Mouse (Mus musculus): ENCODE measurements around the gene Gm20422. TPM values are rescaled to one million over a fixed set of nuclear protein-coding genes. Genes with fewer than 3 reads are reported as not detected.

The Gm20422 gene
- polyA plus RNA-seq, 1 experiment from 2014 or later = 0.42 TPM

DNA sequence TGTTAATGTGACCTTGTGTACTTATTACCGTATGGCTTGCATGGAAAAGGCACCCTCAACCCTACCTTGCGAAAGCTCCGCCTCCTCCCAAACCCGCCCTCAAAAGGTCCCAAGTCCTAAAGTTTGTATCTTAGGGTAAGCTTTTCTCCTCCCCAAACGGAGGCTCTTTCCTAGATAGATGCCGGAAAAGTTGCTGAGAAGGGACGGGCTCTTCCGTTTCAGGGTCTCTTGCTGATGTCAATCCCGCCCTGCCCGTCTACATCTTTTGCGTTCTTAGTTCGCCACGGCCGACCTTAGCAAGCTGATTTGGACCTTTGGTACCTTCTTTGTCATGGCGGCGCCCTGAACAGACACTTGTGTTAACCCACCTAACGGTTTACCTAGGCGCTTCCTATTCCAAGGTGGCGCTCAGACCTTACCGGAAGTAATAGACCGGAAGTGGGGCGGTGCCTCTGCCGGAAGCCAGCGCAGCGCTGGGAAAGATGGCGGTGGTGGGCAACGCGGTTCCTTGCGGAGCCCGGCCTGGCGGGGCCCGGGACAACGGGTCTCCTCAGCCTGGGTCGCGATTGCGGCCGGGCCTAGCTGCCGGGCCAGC, 16.2 kb upstream of the Gm20422 start, which contains the start of the genes Atp13a1 and Zfp866:
Gene Atp13a1 (plus strand): TSS at position 391 of the 595 bp plus-strand sequence.
Gene Zfp866 (minus strand): TSS at position 406 of the 595 bp plus-strand sequence.
- H3K27me3 ChIP-seq = no peaks in the 10 kb centered on the region
- peak; percentile 93 for ATAC-seq (ENCODE audit: low FRiP score)
- H3K36me3 ChIP-seq (replicated peaks) = peaks cover 27% of the 10 kb centered on the region
- peak within 1 kb of the TSS; percentile 75 for H3K4me2 ChIP-seq
- WGBS = under 1% methylated on average over 38 of the region's 38 CpGs
- H3K27ac ChIP-seq = peak within 1 kb of the TSS; percentile 84
- peaks cover 17% of the 10 kb centered on the region for H3K4me1 ChIP-seq
- peak within 1 kb of the TSS; percentile 93 for H3K9ac ChIP-seq
- H3K4me3 ChIP-seq (replicated peaks) = peak within 1 kb of the TSS; percentile 100
- no peaks in the 10 kb centered on the region for H3K9me3 ChIP-seq

DNA sequence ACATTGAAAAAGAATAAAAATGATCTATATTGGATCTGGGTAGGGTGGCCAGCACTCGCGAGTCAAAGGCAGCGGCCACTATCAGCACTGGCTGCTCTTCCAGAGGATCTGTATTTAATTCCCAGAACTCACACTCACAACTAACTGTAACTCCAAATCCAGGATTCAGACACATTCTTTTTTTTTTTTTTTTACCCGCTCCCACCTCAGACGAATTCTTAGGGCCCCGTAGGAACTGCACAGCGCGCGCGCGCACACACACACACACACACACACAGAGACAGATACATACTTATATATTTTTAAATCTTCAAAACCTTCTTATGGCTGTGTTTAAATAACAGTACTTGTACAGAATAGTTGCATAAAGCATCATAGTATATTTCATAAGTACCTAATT, 15.7 kb upstream of the Gm20422 start:
- H3K9me3 ChIP-seq = no peaks in the 10 kb centered on the region
- peak overlapping the region; percentile 100 for H3K4me3 ChIP-seq (replicated peaks)
- ATAC-seq (ENCODE audit: low FRiP score) = peak; percentile 42
- peak overlapping the region; percentile 75 for H3K4me2 ChIP-seq
- H3K9ac ChIP-seq = peak overlapping the region; percentile 93
- no peak overlapping the region; the same call in 1 of the 2 replicates for H3K27ac ChIP-seq
- H3K27me3 ChIP-seq = no peaks in the 10 kb centered on the region
- H3K36me3 ChIP-seq (replicated peaks) = peaks cover 22% of the 10 kb centered on the region
- 40% methylated on average over 11 of the region's 11 CpGs for whole genome bisulfite sequencing
- H3K4me1 ChIP-seq = peaks cover 17% of the 10 kb centered on the region

GRCm38 (mm10) chr8:69789731-69790130, 15.0 kb upstream of the Gm20422 start:
- Histone ChIP-seq H3K4me1 (peaks cover 17% of the 10 kb centered on the region), H3K4me2 (peak overlapping the region; percentile 75; the same call in 1 of the 2 replicates), H3K36me3 (replicated peaks) (peaks cover 15% of the 10 kb centered on the region), H3K9me3 (no peaks in the 10 kb centered on the region), H3K27me3 (no peaks in the 10 kb centered on the region), H3K27ac (no peak overlapping the region), H3K4me3 (replicated peaks) (no peak overlapping the region), H3K9ac (no peak overlapping the region; the same call in 1 of the 2 replicates)
- ATAC-seq (ENCODE audit: low FRiP score) = no peak
- WGBS = 80% methylated on average over 5 of the region's 5 CpGs

DNA sequence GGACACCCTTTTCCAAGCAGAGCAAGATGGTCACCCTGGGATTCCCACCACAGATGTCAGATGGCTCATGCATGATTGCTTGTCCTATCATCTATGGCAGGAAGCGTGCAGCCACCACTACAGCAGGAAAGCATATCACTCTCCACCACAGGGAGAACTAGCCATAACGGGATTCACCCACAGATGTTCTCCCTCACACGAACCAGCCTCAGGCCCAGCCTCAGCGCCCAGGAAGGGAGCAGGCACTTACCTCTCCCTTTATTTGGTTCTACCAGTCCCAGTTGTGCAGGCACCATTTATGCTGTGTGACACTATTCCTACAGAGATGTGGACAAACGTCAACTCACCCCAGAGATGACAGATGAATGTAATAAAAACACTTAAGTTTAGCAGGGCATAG, 14.4 kb upstream of the Gm20422 start:
- Histone ChIP-seq H3K4me3 (replicated peaks) (no peak overlapping the region), H3K9ac (no peak overlapping the region), H3K4me1 (peaks cover 17% of the 10 kb centered on the region), H3K27me3 (no peaks in the 10 kb centered on the region), H3K9me3 (no peaks in the 10 kb centered on the region), H3K4me2 (no peak overlapping the region), H3K27ac (no peak overlapping the region), H3K36me3 (replicated peaks) (peaks cover 9% of the 10 kb centered on the region; the same call in 1 of the 2 replicates)
- ATAC-seq (ENCODE audit: low FRiP score) = no peak
- 92% methylated on average over 5 of the region's 5 CpGs for WGBS

DNA sequence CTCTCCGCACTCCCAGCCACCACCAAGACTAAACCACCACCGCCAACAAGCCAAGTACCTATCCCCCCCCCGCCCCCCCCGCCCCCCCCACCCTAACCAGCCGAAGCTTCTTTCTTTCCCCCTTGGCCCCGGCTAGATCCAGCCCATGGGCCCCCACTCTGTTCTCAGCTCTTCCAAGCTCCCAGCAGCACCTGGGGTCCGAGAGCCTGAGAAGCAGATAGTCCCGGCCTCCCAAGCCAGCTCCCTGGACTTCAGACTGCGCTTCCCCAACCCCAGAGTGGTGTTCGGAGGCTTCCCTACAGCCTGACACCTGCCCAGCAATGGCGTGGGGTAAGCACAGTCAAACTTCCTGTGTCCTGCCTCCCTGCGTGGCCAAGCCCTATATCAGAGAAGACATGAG, 2.4 kb upstream of the Gm20422 start:
- no peak overlapping the region for H3K9ac ChIP-seq
- WGBS = 72% methylated on average over 10 of the region's 12 CpGs
- no peak overlapping the region for H3K4me3 ChIP-seq (replicated peaks)
- no peaks in the 10 kb centered on the region for H3K27me3 ChIP-seq
- H3K27ac ChIP-seq = no peak overlapping the region
- no peak for ATAC-seq (ENCODE audit: low FRiP score)
- H3K36me3 ChIP-seq (replicated peaks) = no peaks in the 10 kb centered on the region
- H3K4me2 ChIP-seq = no peak overlapping the region
- no peaks in the 10 kb centered on the region for H3K9me3 ChIP-seq
- H3K4me1 ChIP-seq = peaks cover 21% of the 10 kb centered on the region

GRCm38 (mm10) chr8:69775149-69775534, 456 bp upstream of the Gm20422 start:
- Histone ChIP-seq H3K27ac (peak overlapping the region; percentile 100; the same call in 1 of the 2 replicates), H3K4me3 (replicated peaks) (peak overlapping the region; percentile 80), H3K4me2 (peak overlapping the region; percentile 39), H3K9ac (peak overlapping the region; percentile 84; the same call in 1 of the 2 replicates), H3K36me3 (replicated peaks) (0 out of 2 replicates have a peak, but pooled peaks cover 2% of the 10 kb centered on the region), H3K9me3 (no peaks in the 10 kb centered on the region), H3K4me1 (peaks cover 28% of the 10 kb centered on the region), H3K27me3 (no peaks in the 10 kb centered on the region)
- 59% methylated on average over 2 of the region's 2 CpGs for WGBS
- no peak; the same call in 1 of the 2 replicates for ATAC-seq (ENCODE audit: low FRiP score)

GRCm38 (mm10) chr8:69772106-69772505, 2.6 kb downstream of the Gm20422 start:
- Histone ChIP-seq H3K4me1 (peaks cover 28% of the 10 kb centered on the region), H3K4me3 (replicated peaks) (no peak overlapping the region), H3K4me2 (no peak overlapping the region), H3K27ac (no peak overlapping the region), H3K36me3 (replicated peaks) (peaks cover 32% of the 10 kb centered on the region), H3K27me3 (no peaks in the 10 kb centered on the region), H3K9ac (peak overlapping the region; percentile 17; the same call in 1 of the 2 replicates), H3K9me3 (no peaks in the 10 kb centered on the region)
- ATAC-seq (ENCODE audit: low FRiP score) = no peak
- WGBS = 87% methylated on average over 2 of the region's 2 CpGs

DNA sequence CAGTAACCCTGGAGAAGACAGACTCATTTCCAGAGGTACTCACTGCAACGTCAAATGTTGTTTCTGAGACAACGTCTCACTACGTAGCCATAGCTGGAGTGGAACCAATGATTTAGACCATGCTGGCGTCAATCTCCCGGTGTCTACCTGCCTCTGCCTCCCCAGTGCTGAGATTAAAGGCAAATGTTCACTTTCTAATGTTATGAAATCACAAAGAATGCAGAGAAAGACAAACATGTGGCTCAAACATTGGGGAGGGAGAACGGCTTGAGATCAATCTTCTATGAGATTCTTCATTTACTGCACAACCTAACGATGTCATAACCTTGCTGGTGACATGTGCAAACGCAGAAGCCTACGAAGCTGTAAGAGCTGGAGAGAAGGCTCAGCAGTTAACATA, 3.5 kb downstream of the Gm20422 start:
- H3K4me1 ChIP-seq = peaks cover 28% of the 10 kb centered on the region
- no peak overlapping the region for H3K9ac ChIP-seq
- peaks cover 5% of the 10 kb centered on the region; the same call in 1 of the 2 replicates for H3K9me3 ChIP-seq
- H3K27ac ChIP-seq = no peak overlapping the region
- 93% methylated on average over 9 of the region's 9 CpGs for WGBS
- H3K4me3 ChIP-seq (replicated peaks) = no peak overlapping the region
- H3K4me2 ChIP-seq = no peak overlapping the region
- ATAC-seq (ENCODE audit: low FRiP score) = no peak
- no peaks in the 10 kb centered on the region for H3K27me3 ChIP-seq
- peaks cover 40% of the 10 kb centered on the region for H3K36me3 ChIP-seq (replicated peaks)

- 90% methylated on average over 4 of the region's 4 CpGs for WGBS
Observed at GRCm38 (mm10) chr8:69761814-69762445, 12.8 kb downstream of the Gm20422 start.

DNA sequence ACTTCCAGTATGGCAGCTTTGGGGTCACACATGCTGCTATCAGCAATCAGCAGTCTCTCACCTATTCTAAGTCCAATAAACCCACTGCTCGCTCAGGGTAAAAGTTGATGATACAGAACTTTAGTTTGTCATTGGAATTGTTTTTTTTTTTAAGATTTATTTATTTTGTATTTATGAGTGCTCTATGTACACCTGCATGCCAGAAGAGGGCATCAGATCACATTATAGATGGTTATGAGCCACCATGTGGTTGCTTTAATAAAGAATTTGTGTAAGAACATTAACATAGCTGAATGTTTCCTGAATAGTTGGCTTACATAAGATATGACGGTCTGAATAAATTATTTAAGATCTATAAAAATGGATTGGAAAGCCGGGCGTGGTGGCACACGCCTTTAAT, 16.4 kb downstream of the Gm20422 start:
- peaks cover 48% of the 10 kb centered on the region for H3K36me3 ChIP-seq (replicated peaks)
- H3K27ac ChIP-seq = no peak overlapping the region
- H3K9ac ChIP-seq = no peak overlapping the region
- no peaks in the 10 kb centered on the region for H3K27me3 ChIP-seq
- ATAC-seq (ENCODE audit: low FRiP score) = no peak
- no peaks in the 10 kb centered on the region for H3K4me1 ChIP-seq
- H3K4me2 ChIP-seq = no peak overlapping the region
- H3K4me3 ChIP-seq (replicated peaks) = no peak overlapping the region
- WGBS = 97% methylated on average over 5 of the region's 5 CpGs
- no peaks in the 10 kb centered on the region for H3K9me3 ChIP-seq

More at GRCm38 (mm10) chr8:69761814-69762445, 12.8 kb downstream of the Gm20422 start:
- peaks cover 11% of the 10 kb centered on the region; the same call in 1 of the 2 replicates for H3K9me3 ChIP-seq
- peaks cover 65% of the 10 kb centered on the region for H3K36me3 ChIP-seq (replicated peaks)
- no peak overlapping the region for H3K4me2 ChIP-seq
- ATAC-seq (ENCODE audit: low FRiP score) = no peak
- H3K27ac ChIP-seq = no peak overlapping the region
- H3K27me3 ChIP-seq = no peaks in the 10 kb centered on the region
- no peak overlapping the region for H3K9ac ChIP-seq
- no peak overlapping the region for H3K4me3 ChIP-seq (replicated peaks)
- H3K4me1 ChIP-seq = no peaks in the 10 kb centered on the region

DNA sequence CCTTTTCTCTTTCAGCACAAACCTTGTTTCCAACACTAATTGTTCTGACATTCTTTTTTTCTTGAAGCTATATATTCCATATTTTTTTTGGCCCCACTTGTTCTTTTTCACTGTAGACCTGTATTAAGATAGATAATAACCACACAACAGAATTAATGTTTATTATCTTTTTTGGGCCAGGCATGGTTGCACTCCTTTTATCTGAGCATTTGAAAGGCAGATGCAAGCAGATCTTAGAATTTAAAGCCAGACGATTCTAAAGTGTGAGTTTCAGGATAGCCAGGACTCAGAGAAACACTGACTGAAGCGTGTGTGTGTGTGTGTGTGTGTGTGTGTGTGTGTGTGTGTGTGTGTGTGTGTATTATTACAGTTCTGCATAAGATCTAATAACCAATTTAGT, 22.2 kb downstream of the Gm20422 start:
- 94% methylated on average over 2 of the region's 2 CpGs for WGBS
- H3K4me1 ChIP-seq = peaks cover 13% of the 10 kb centered on the region
- no peak overlapping the region for H3K9ac ChIP-seq
- no peak overlapping the region for H3K27ac ChIP-seq
- H3K4me3 ChIP-seq (replicated peaks) = no peak overlapping the region
- H3K4me2 ChIP-seq = no peak overlapping the region
- peaks cover 20% of the 10 kb centered on the region for H3K36me3 ChIP-seq (replicated peaks)
- ATAC-seq (ENCODE audit: low FRiP score) = no peak
- no peaks in the 10 kb centered on the region for H3K27me3 ChIP-seq
- no peaks in the 10 kb centered on the region for H3K9me3 ChIP-seq

GRCm38 (mm10) chr8:69749544-69750454, 24.9 kb downstream of the Gm20422 start, which contains the start of gene Zfp963:
Gene Zfp963 (minus strand): TSS chr8:69749970.
- WGBS = 4% methylated on average over 48 of the region's 48 CpGs
- peak within 1 kb of the TSS; percentile 69 for H3K4me3 ChIP-seq (replicated peaks)
- H3K4me1 ChIP-seq = peaks cover 13% of the 10 kb centered on the region
- H3K27ac ChIP-seq = peak within 1 kb of the TSS; percentile 99
- H3K9me3 ChIP-seq = no peaks in the 10 kb centered on the region
- no peaks in the 10 kb centered on the region for H3K27me3 ChIP-seq
- peak; percentile 98 for ATAC-seq (ENCODE audit: low FRiP score)
- H3K36me3 ChIP-seq (replicated peaks) = 0 out of 2 replicates have a peak, but pooled peaks cover 4% of the 10 kb centered on the region
- peak within 1 kb of the TSS; percentile 56 for H3K4me2 ChIP-seq
- peak within 1 kb of the TSS; percentile 83 for H3K9ac ChIP-seq
